Mouse (Mus musculus) liver, embryonic 14.5 days (tissue): ENCODE data around the gene Prm1.

Source experiments
- CTCF ChIP-seq: IDR thresholded peaks from 2 replicates; pipeline ENCODE4 v1.5.1; 2016; ENCODE audit warnings: antibody characterized with exemption, low read depth, control low read depth
- EP300 ChIP-seq: IDR thresholded peaks from 2 replicates; pipeline ENCODE4 v1.6.1; 2016; ENCODE audit warnings: antibody characterized with exemption, low read depth

DNA sequence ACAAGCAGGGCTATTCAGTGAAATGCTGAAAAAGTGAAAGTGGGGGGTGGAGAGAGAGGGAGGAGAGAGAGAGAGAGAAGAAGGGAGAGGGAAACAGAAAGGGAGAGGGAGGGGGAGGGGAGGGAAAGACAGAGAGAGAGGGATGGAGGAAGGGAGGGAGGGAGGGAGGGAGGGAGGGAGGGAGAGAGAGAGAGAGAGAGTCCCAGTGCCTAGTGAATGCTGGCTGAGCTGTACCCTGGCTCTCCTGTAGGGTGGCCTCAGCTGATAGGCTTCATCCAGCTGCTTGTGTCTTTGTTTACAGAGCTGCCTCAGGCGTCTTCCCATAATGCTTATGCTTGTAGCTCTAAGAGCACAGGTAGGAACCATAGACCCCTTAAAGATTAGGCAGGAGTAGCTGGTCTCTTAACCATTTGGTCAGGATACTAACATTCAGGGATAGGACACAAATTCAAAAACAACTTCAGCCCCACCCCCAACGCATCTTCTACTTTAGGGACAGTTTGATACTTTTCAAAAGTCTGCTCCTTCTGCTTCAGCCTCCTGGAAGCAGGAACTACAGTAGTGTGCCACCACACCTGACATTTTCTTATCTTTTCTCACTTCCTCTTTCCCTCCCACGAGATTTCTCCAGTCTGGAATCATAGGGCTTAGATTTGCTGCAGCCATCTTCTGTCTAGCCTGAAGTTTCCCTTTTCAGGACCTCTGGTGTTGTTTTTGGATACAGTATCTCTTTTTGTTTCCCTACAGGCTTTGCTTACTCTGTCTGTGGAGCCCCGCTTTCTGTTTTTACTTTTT is 34.9 kb downstream of the Prm1 start:
- TF ChIP-seq CTCF, result no peak
- TF ChIP-seq EP300, result no peak
